Mouse (Mus musculus): ENCODE results near the gene Tmppe.

Tmppe gene

DNA sequence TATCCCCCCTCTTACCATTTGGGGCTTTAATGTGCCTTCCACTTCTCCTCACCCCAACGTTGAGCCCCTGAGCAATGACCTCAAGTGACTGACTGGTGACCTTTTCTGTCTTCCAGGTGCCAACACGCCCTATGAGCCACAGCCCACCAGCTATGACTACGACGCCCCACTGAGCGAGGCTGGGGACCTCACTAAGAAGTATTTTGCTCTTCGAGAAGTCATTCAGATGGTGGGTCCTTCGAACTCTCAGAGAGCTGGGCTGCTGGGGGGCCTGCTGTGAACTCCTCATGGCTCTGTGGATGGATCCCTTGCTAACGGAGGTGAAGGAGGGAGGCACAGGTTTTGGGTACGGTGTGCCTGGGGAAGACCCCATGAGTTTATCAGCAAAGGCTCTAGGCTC is 42.0 kb downstream of the Tmppe start:
- DNase-seq (ENCODE audit: extremely low read depth, low read depth) = no peak

DNA sequence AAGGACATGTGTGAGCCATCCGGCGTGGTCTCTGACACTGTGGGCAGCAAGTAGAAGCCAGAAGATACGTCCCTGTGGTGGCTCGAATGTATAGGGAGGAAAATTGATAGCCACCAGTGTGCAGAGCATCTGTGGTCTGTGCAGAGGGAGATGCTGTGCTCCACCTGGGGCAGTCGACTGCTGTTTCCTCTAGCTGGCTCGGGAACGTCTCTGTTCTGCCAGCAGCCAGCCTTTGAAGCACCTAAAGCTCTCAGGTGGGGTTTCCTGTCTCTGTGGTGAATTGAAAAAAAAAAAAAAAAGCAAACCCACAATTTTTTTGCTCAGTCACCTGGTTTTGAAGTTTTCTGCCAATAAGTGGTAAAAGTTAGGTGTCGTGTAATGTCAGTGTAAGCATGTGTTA is 42.4 kb downstream of the Tmppe start:
- DNase-seq (ENCODE audit: extremely low read depth, low read depth) = no peak

DNA sequence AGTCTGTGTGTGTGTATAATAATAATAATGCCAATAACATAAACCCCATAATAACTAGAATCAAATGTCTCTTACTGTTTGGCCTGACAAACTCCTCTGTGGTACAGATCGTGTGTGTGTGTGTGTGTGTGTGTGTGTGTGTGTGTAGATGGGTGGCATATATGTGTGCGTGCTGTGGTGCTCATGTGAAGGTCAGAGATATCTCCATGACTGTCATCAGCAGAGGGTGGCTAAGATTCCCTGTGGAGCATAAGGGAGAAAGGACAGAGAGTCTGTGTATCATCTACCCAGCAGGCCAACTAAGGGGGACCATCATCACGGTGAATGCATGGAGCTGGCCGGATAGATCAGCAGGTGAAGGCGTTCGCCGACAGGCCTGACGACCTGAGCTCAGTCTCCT is 46.0 kb downstream of the Tmppe start:
- no peak for DNase-seq (ENCODE audit: extremely low read depth, low read depth)

DNA sequence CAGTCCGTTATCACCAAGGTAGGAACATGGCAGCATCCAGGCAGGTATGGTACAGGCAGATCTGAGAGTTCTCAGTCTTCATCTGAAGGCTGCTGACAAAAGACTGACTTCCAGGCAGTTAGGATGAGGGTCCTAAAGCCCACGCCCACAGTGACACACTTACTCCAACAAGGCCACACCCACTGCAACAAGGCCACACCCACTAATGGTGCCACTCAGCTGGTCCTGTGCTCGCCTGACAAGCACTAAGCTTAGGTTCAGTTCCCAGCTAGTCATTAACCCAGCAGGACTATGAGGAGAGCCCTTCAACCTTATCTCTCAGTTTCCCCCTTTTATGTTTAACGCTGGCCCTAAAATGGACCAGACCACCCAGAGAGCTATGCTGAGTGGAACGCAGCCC is 47.8 kb downstream of the Tmppe start:
- no peak for DNase-seq (ENCODE audit: extremely low read depth, low read depth)

DNA sequence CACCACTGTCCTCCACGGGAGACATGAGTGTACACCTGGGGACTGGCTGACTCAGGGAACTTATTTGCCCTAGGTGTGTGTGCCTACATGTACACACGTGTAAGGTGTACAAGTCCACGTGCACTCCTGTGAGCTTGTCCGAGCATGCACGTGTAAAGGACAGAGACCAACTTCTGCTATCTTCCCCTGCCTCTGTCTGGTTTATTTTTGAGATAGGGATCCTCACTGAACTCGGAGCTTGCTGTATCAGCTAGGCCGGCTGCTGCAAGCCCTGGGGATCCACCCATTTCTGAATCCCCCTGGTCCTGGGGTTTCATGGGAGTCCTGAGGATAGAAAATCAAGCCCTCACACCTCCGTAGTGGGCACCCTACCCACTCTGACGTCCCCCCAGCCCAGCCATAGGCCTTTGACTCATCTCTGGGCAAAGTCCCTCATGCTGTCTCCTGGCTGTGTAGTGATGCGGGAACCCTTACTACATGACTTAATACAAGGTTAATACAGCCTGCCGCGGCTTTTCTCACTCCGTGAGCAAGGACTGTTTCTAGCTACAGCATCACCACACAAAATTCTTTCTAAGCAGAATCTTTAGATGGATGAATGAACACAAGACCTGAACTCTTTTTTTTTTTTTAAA is 48.3 kb downstream of the Tmppe start:
- DNase-seq (ENCODE audit: extremely low read depth, low read depth) = no peak

DNA sequence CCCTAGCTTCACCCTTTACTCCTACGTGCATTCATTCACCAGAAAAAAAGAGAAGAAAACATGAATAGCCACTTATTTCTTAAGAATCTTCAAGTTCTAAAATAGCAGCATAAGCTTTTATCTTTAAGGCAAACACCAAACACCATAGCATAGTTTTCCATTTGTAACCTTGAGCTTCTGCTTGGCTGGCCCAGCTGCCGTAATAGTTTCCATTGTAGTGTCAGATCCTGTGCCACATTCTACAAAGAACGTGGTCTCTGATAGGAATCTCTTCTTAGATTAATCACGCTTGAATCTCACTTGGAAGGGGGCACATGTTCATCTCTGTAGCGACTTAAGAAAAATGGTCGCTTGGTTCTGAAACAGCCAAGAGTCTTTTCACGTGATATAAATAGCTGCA is 50.7 kb downstream of the Tmppe start:
- DNase-seq (ENCODE audit: extremely low read depth, low read depth) = no peak

DNA sequence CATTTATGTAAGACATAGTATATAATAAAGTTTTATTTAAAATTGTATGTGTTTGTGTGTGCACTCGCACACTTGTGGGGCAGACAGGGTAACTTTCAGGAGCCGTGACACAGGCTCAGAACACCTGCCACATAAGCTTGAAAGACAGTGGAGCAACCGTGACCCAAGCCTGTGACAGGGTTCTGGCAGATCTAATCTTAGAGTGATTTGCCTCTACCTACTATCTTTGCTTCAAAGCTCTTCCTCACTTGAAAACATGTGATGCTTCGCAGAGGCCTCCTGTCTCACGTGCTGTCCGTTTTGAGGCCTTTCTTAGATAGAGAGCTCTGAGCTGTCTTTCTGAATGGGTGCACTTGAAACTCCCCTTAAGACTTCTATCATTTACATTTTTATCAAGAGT is 51.5 kb downstream of the Tmppe start:
- no peak for DNase-seq (ENCODE audit: extremely low read depth, low read depth)

DNA sequence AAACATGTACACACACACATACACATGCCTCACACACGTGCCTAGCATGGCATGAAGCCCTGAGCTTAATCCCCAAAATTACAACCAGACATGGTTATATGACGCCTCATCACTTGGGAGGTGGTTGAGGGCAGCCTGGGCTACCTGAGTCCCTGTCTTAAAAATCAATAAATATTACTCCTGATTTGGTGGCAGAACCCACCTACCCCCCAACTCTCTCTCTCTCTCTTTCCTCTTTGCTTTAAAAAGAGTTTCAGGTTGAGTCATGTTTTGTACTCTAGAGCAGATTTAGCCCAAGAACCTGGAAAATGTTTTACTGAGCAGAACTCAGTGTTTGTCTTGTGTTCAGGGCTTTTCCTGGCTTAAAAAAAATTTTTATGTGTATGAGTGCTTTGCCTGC is 54.5 kb downstream of the Tmppe start:
- no peak for DNase-seq (ENCODE audit: extremely low read depth, low read depth)

All from MEL-GATA-1-ER (cell line).